Mouse (Mus musculus) testis, adult 2 months (tissue): ENCODE data around the gene Arhgap24. TPM values are rescaled to one million over a fixed set of nuclear protein-coding genes. Genes with fewer than 3 reads are reported as not detected.
A peak's percentile ranks its signal among the peaks of the same experiment; 100 is the strongest.

Source experiments
- H3K27ac ChIP-seq: fragments of 200-500 bp; 2 replicates; pipeline ENCODE4 v1.5.1; 2012; ENCODE audit warnings: low read depth, low read length; ENCODE audit not compliant: control insufficient read depth, insufficient read depth
- H3K27me3 ChIP-seq: fragments of 200-500 bp; 2 replicates; pipeline ENCODE4 v1.6.1; 2012; ENCODE audit warnings: mild to moderate bottlenecking, low read length, moderate library complexity; ENCODE audit not compliant: control insufficient read depth, insufficient read depth
- H3K36me3 ChIP-seq: fragments of 200-500 bp; 2 replicates; pipeline ENCODE4 v1.6.1; 2012; ENCODE audit warnings: mild to moderate bottlenecking, low read length; ENCODE audit not compliant: control insufficient read depth, insufficient read depth
- H3K4me1 ChIP-seq: fragments of 200-500 bp; 2 replicates; pipeline ENCODE4 v1.6.1; 2012; ENCODE audit warnings: low read length; ENCODE audit not compliant: control insufficient read depth, insufficient read depth
- H3K4me3 ChIP-seq: fragments of 200-500 bp; 2 replicates; pipeline ENCODE4 v1.5.1; 2012; ENCODE audit warnings: low read depth, mild to moderate bottlenecking, low read length, moderate library complexity, mixed read lengths; ENCODE audit not compliant: control insufficient read depth
- CTCF ChIP-seq: fragments of 200-500 bp; IDR thresholded peaks from 2 replicates; pipeline ENCODE4 v1.5.1; 2012; ENCODE audit warnings: low read depth, mild to moderate bottlenecking, inconsistent platforms, low read length, moderate library complexity; ENCODE audit not compliant: control insufficient read depth, insufficient read depth, insufficient replicate concordance
- POLR2A ChIP-seq: fragments of 200-500 bp; IDR thresholded peaks from 2 replicates; pipeline ENCODE4 v1.6.1; 2012; ENCODE audit warnings: low read depth, mild to moderate bottlenecking, inconsistent platforms, low read length, moderate library complexity; ENCODE audit not compliant: control insufficient read depth
- polyA plus RNA-seq: library from polyadenylated mRNA; depleted of rRNA; stranded (reverse); fragments of >200 nt; gene quantifications from 2 replicates; pipeline ENCODE4 v1.2.3, GENCODE M21; 2012

Arhgap24 gene
- polyA plus RNA-seq, 1 experiment, result 1.9 TPM

DNA sequence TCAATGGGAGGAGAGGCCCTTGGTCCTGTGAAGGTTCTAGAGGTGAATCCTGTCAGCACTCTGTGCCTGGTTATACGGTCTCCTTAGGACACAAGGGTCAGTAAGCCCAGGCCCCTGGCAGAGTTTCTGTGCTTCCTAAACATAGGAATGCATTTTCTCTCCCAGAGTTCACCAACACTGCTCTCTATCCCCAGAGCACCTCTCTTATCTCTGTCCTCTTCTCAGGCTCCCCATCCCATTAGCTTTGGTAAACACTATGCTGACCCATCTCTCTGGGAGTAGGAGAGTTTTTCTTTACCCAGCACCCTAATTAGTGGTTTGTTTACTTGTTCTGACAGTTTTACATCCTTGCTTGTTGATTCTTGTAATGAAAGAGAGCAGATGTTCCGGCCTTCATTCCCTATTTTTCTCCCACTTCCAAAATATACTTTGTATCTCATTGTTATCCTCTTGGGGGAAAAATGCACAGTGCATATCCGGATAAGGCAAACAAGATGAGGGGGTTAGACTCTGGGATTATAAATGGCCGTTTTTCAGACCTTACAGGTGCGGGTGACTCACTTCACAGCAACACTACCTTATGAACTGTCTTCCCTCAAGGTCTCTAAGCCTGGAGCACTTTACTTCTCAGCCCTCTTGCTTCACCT, 270.6 kb downstream of the Arhgap24 start:
- Histone ChIP-seq H3K4me3 (no peak overlapping the region), H3K36me3 (no peaks in the 10 kb centered on the region), H3K27me3 (no peaks in the 10 kb centered on the region), H3K27ac (no peak overlapping the region), H3K4me1 (no peaks in the 10 kb centered on the region)
- TF ChIP-seq POLR2A (no peak), CTCF (no peak)

- H3K4me3 ChIP-seq, result no peak overlapping the region
- no peaks in the 10 kb centered on the region for H3K27me3 ChIP-seq
- no peak for TF ChIP-seq CTCF
- TF ChIP-seq POLR2A, result no peak
- H3K4me1 ChIP-seq, result no peaks in the 10 kb centered on the region
- H3K27ac ChIP-seq, result no peak overlapping the region
- H3K36me3 ChIP-seq, result no peaks in the 10 kb centered on the region
Measured at GRCm38 (mm10) chr5:102752308-102752663, 271.1 kb downstream of the Arhgap24 start.

DNA sequence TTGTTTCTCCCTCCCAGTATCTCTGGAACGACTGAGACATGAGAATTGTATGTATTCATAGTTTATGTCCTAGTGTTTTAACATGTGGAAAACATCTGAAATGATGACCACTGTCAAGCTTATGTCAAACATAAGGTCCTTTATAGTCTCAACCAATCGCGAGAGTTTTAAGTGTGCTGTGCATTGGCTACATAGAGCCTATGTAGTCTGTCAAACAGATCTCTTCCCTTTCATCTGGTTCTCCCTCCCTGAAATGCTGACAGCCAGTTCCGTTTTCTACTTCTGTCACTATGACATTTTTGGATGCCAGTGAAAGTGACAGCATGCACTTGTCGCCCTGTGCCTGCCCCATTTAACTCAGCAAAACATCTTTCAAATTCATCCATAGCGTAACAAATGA, 275.8 kb downstream of the Arhgap24 start:
- no peak overlapping the region for H3K27ac ChIP-seq
- H3K36me3 ChIP-seq, result no peaks in the 10 kb centered on the region
- no peak for TF ChIP-seq POLR2A
- no peak for TF ChIP-seq CTCF
- no peak overlapping the region for H3K4me3 ChIP-seq
- H3K4me1 ChIP-seq, result no peaks in the 10 kb centered on the region
- no peaks in the 10 kb centered on the region for H3K27me3 ChIP-seq

GRCm38 (mm10) chr5:102765694-102766093, 284.5 kb downstream of the Arhgap24 start:
- Histone ChIP-seq H3K36me3 (no peaks in the 10 kb centered on the region), H3K4me1 (no peaks in the 10 kb centered on the region), H3K27ac (no peak overlapping the region), H3K4me3 (no peak overlapping the region), H3K27me3 (no peaks in the 10 kb centered on the region)
- no peak for TF ChIP-seq CTCF
- no peak for TF ChIP-seq POLR2A

DNA sequence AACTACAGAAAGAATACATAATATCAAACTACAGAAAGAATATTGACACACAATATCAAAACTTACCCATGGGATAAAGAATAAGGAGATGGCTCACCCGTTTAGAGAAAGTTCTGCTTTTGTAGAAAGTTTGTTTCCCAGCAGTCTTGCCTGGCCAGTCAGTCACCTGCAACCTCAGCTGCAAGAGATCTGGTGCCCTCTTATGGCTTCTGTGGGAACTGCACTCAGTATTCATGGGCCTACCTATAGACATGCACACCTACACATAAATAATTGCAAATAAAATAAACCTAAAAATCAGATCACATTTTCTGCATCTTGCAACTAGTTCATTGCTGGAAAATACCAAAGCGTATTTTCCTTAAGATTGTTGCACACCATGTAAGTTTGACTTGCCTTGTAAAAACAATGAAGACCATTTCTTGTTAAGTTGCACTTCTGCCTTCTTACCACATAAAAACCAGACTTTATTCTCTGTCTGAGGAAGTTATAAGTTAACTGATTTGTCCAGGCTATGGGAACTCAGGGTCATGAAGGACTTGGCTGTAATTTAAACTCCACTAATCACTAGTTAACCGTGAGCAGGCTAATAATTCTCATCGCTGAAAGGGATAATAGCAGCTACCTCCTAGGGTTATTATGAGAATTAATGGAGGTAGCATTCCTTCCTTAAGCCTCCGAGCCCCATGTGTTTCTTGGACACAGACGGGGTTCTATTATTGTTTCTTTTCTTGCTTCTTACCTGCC, 285.3 kb downstream of the Arhgap24 start:
- TF ChIP-seq CTCF (peak; percentile 80; the same call in 1 of the 2 replicates), POLR2A (no peak)
- no peaks in the 10 kb centered on the region for H3K4me1 ChIP-seq

DNA sequence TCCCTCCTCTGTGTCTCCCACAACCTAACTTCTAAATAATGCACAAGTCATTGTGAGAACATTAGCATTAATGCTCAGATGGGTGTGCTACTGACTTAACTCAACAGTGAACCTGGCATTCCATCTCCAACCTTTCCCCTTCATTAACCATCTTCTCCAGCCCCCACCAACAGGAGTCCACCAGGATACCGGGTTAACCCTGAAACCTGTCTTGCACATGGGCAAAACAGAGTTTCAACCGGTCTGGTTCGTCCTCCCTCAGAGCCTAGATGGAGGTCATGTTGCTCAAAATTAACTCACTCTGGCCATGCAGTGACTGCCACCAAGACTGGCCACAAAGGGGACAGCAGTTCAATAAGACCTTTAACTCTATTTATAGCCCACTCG, 285.9 kb downstream of the Arhgap24 start:
- no peak overlapping the region for H3K27ac ChIP-seq
- TF ChIP-seq POLR2A (no peak), CTCF (no peak)
- no peaks in the 10 kb centered on the region for H3K4me1 ChIP-seq

More for the DNA sequence above, 285.3 kb downstream of the Arhgap24 start:
- Histone ChIP-seq H3K27me3 (no peaks in the 10 kb centered on the region), H3K4me3 (no peak overlapping the region), H3K27ac (no peak overlapping the region), H3K36me3 (no peaks in the 10 kb centered on the region)

GRCm38 (mm10) chr5:102767822-102768221, 286.6 kb downstream of the Arhgap24 start:
- no peak overlapping the region for H3K4me3 ChIP-seq
- H3K36me3 ChIP-seq, result no peaks in the 10 kb centered on the region
- no peak overlapping the region for H3K27ac ChIP-seq
- no peaks in the 10 kb centered on the region for H3K27me3 ChIP-seq
- H3K4me1 ChIP-seq, result no peaks in the 10 kb centered on the region
- TF ChIP-seq POLR2A (no peak), CTCF (no peak)

More for the DNA sequence above, 285.9 kb downstream of the Arhgap24 start:
- no peak overlapping the region for H3K4me3 ChIP-seq
- no peaks in the 10 kb centered on the region for H3K27me3 ChIP-seq
- no peaks in the 10 kb centered on the region for H3K36me3 ChIP-seq
